In the genomic region with DNA sequence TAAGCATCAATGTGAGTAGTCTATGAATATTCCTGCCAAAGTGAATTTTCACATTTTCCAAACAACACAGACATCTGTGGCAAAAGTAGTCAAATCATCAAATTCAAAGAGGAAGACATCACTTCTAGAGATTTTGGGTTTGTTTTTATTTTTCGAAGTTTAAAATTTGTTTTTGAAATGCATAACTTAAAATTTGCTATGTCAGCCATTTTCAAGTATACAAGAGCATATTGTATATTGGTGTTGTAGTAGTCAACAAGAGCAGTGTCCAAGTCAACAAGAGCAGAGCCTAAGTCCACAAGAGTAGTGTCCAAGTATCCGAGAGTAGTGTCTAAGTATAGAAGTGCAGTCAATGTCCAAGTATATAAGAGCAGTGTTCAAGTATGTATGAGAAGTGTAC, we compare ENCODE assay signal across 16 mouse cellular contexts.
"Had no signal": no experiment of that assay in that cellular context is flagged by ENCODE, and none has a peak within 500 bp of the region (broad histone marks: within the 10 kb centered on the region; RNA-seq: fewer than 3 reads in every experiment).

No protein-coding gene starts in this region.

- H3K4me1 ChIP-seq: neural tube, embryonic 12.5 days; neural tube, embryonic 13.5 days; stomach, embryonic 15.5 days had no signal

- H3K4me3 ChIP-seq: neural tube, embryonic 12.5 days; neural tube, embryonic 13.5 days; stomach, embryonic 15.5 days had no signal

- H3K9me3 ChIP-seq: neural tube, embryonic 12.5 days; neural tube, embryonic 13.5 days; stomach, embryonic 15.5 days had no signal

- H3K36me3 ChIP-seq: neural tube, embryonic 12.5 days; neural tube, embryonic 13.5 days; stomach, embryonic 15.5 days had no signal

- H3K4me2 ChIP-seq: neural tube, embryonic 12.5 days; neural tube, embryonic 13.5 days; stomach, embryonic 15.5 days had no signal

- DNase-seq: retina, postnatal 1 day; right cerebral cortex, adult 18-20 months; right cerebral cortex, postnatal 14 days; right cerebral cortex, postnatal 25 days; right cerebral cortex, postnatal 4 days; spleen, adult 18-20 months; thymus, adult 18-20 months; thymus, adult 2 months; thymus, postnatal 14 days; thymus, postnatal 25 days; thymus, postnatal 36 days; thymus, postnatal 4 days had no signal

- H3K27ac ChIP-seq: neural tube, embryonic 12.5 days; neural tube, embryonic 13.5 days; stomach, embryonic 15.5 days; stomach, postnatal 0 days had no signal

- H3K9ac ChIP-seq: neural tube, embryonic 12.5 days; neural tube, embryonic 13.5 days; stomach, embryonic 15.5 days had no signal

- H3K27me3 ChIP-seq: neural tube, embryonic 12.5 days; neural tube, embryonic 13.5 days; stomach, embryonic 15.5 days had no signal
